ENCODE assay signal across 24 mouse cellular contexts in genomic region chr4:87018073-87018997, GRCm38 (mm10).
"Had no signal": no experiment of that assay in that cellular context is flagged by ENCODE, and none has a peak within 500 bp of the region (broad histone marks: within the 10 kb centered on the region; RNA-seq: fewer than 3 reads in every experiment).

No protein-coding gene starts in this region.

- H3K27ac ChIP-seq: limb, embryonic 10.5 days; limb, embryonic 13.5 days; liver, embryonic 12.5 days; liver, embryonic 15.5 days; lung, embryonic 15.5 days; midbrain, embryonic 10.5 days; midbrain, embryonic 15.5 days; neural tube, embryonic 12.5 days; neural tube, embryonic 15.5 days; stomach, embryonic 15.5 days had no signal

- H3K27me3 ChIP-seq: limb, embryonic 13.5 days; liver, embryonic 12.5 days; liver, embryonic 15.5 days; lung, embryonic 15.5 days; megakaryocyte, embryonic 14.5 days; midbrain, embryonic 15.5 days; neural tube, embryonic 12.5 days; neural tube, embryonic 15.5 days; stomach, embryonic 15.5 days had no signal

- ATAC-seq: liver, embryonic 12.5 days; midbrain, embryonic 15.5 days had no signal

- H3K4me2 ChIP-seq: limb, embryonic 13.5 days; liver, embryonic 12.5 days; liver, embryonic 15.5 days; lung, embryonic 15.5 days; midbrain, embryonic 15.5 days; neural tube, embryonic 12.5 days; neural tube, embryonic 15.5 days; stomach, embryonic 15.5 days had no signal

- DNase-seq: kidney, adult 9 months; kidney, postnatal 14 days; kidney, postnatal 4 days; layer of hippocampus, adult 9-11 months; layer of hippocampus, postnatal 36 days; liver; lung, adult 18-20 months; lung, postnatal 10 days; lung, postnatal 36 days; retina, postnatal 1 day; right cerebral cortex, postnatal 25 days; spleen, adult 18-20 months; thymus, postnatal 25 days had no signal

- H3K9me3 ChIP-seq: limb, embryonic 10.5 days; limb, embryonic 13.5 days; liver, embryonic 12.5 days; liver, embryonic 15.5 days; lung, embryonic 15.5 days; megakaryocyte, embryonic 14.5 days; midbrain, embryonic 10.5 days; midbrain, embryonic 15.5 days; neural tube, embryonic 12.5 days; neural tube, embryonic 15.5 days; stomach, embryonic 15.5 days had no signal

- H3K4me3 ChIP-seq: limb, embryonic 10.5 days; limb, embryonic 13.5 days; liver, embryonic 12.5 days; liver, embryonic 15.5 days; lung, embryonic 15.5 days; megakaryocyte, embryonic 14.5 days; midbrain, embryonic 10.5 days; midbrain, embryonic 15.5 days; neural tube, embryonic 12.5 days; neural tube, embryonic 15.5 days; stomach, embryonic 15.5 days had no signal

- H3K9ac ChIP-seq: limb, embryonic 13.5 days; liver, embryonic 12.5 days; liver, embryonic 15.5 days; lung, embryonic 15.5 days; midbrain, embryonic 15.5 days; neural tube, embryonic 12.5 days; neural tube, embryonic 15.5 days; stomach, embryonic 15.5 days had no signal

- H3K4me1 ChIP-seq: limb, embryonic 13.5 days; liver, embryonic 12.5 days; liver, embryonic 15.5 days; lung, embryonic 15.5 days; megakaryocyte, embryonic 14.5 days; midbrain, embryonic 15.5 days; neural tube, embryonic 12.5 days; neural tube, embryonic 15.5 days; stomach, embryonic 15.5 days had no signal

- H3K36me3 ChIP-seq: limb, embryonic 10.5 days; limb, embryonic 13.5 days; liver, embryonic 12.5 days; liver, embryonic 15.5 days; lung, embryonic 15.5 days; midbrain, embryonic 10.5 days; midbrain, embryonic 15.5 days; neural tube, embryonic 12.5 days; neural tube, embryonic 15.5 days; stomach, embryonic 15.5 days had no signal
